Mouse (Mus musculus): ENCODE measurements around the gene Uso1. TPM values are rescaled to one million over a fixed set of nuclear protein-coding genes. Genes with fewer than 3 reads are reported as not detected.
A peak's percentile ranks its signal among the peaks of the same experiment; 100 is the strongest.
"Not testable (repeated sequence)": the region's sequence is repeated elsewhere in the genome, so short reads cannot be mapped to it uniquely, and the experiment has no call there.

Uso1 gene
- polyA plus RNA-seq, 1 experiment from 2014 or later: 28.4 TPM

DNA sequence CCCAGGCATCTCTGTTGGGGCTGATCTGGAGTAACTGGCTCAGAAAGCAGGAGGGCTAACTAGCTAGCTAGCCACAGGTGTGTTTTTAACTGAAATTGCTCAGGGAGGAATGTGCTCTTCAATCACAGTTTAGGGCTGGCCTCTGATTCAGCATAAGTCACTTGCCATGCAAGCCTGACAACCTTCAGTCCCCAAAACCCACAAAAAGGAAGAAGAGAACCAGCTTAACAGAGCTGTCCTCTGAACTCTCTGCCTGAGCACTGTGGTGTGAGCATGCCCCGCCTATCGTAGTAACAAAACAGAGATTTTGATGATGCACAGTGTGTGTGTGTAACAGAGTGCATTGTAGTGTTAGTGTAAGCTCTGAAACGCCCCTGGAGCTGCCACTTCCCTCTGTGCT, 4.7 kb downstream of the Uso1 start:
- ATAC-seq (replicated peaks; ENCODE audit: insufficient number of reproducible peaks, insufficient read depth, low FRiP score, low read depth): no peak
- 82% methylated on average over 3 of the region's 3 CpGs for WGBS
- Histone ChIP-seq H3K4me2 (no peak overlapping the region), H3K27me3 (no peaks in the 10 kb centered on the region), H3K27ac (no peak overlapping the region), H3K36me3 (peaks cover 3% of the 10 kb centered on the region; the same call in 1 of the 2 replicates), H3K9me3 (replicated peaks) (no peaks in the 10 kb centered on the region), H3K9ac (no peak overlapping the region), H3K4me1 (replicated peaks) (peaks cover 41% of the 10 kb centered on the region), H3K4me3 (no peak overlapping the region)

DNA sequence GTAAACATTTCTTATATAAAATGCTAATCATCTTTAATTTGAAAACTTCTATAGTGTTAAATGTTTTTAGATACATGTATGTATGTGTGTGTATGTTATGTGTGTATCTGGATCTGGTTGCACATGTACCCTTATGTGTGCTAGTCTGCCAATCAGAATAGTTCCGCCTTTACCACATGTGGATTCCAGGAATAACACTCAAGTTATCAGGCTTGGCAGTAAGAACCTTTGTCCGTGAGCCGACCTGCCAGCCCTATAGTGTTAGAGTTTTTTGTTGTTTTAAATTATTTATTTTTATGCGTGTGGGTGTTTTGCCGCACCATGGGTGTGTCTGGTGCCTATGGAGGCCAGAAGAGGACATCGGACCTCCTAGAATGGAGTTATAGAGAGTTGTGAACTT, 5.9 kb downstream of the Uso1 start:
- no peaks in the 10 kb centered on the region for H3K9me3 ChIP-seq (replicated peaks)
- H3K9ac ChIP-seq: no peak overlapping the region
- no peaks in the 10 kb centered on the region for H3K27me3 ChIP-seq
- H3K36me3 ChIP-seq: peaks cover 3% of the 10 kb centered on the region; the same call in 1 of the 2 replicates
- H3K27ac ChIP-seq: peak overlapping the region; percentile 37
- H3K4me1 ChIP-seq (replicated peaks): peaks cover 39% of the 10 kb centered on the region
- 61% methylated on average over 6 of the region's 6 CpGs for WGBS
- 0 out of 2 replicates have a peak, but pooled peaks have one; percentile 55 for ATAC-seq (replicated peaks; ENCODE audit: insufficient number of reproducible peaks, insufficient read depth, low FRiP score, low read depth)
- no peak overlapping the region for H3K4me3 ChIP-seq
- H3K4me2 ChIP-seq: no peak overlapping the region

- no peak overlapping the region for H3K4me3 ChIP-seq
- 0 out of 2 replicates have a peak overlapping the region, but pooled peaks have one; percentile 3 for H3K27ac ChIP-seq
- no peak for ATAC-seq (replicated peaks; ENCODE audit: insufficient number of reproducible peaks, insufficient read depth, low FRiP score, low read depth)
- H3K4me2 ChIP-seq: no peak overlapping the region
- 83% methylated on average over 7 of the region's 7 CpGs for WGBS
- H3K4me1 ChIP-seq (replicated peaks): peaks cover 28% of the 10 kb centered on the region
- peaks cover 3% of the 10 kb centered on the region; the same call in 1 of the 2 replicates for H3K36me3 ChIP-seq
- no peaks in the 10 kb centered on the region for H3K27me3 ChIP-seq
- H3K9ac ChIP-seq: no peak overlapping the region
- no peaks in the 10 kb centered on the region for H3K9me3 ChIP-seq (replicated peaks)
These were observed 7.4 kb downstream of the Uso1 start for GRCm38 (mm10) chr5:92144954-92145708.

- no peak for ATAC-seq (replicated peaks; ENCODE audit: insufficient number of reproducible peaks, insufficient read depth, low FRiP score, low read depth)
- Histone ChIP-seq H3K4me2 (no peak overlapping the region), H3K27ac (no peak overlapping the region), H3K4me3 (no peak overlapping the region), H3K27me3 (no peaks in the 10 kb centered on the region), H3K9ac (no peak overlapping the region), H3K9me3 (replicated peaks) (no peaks in the 10 kb centered on the region), H3K36me3 (peaks cover 8% of the 10 kb centered on the region; the same call in 1 of the 2 replicates), H3K4me1 (replicated peaks) (peaks cover 21% of the 10 kb centered on the region)
- 92% methylated on average over 3 of the region's 3 CpGs for WGBS
These were observed 10.5 kb downstream of the Uso1 start for GRCm38 (mm10) chr5:92148248-92148647.

DNA sequence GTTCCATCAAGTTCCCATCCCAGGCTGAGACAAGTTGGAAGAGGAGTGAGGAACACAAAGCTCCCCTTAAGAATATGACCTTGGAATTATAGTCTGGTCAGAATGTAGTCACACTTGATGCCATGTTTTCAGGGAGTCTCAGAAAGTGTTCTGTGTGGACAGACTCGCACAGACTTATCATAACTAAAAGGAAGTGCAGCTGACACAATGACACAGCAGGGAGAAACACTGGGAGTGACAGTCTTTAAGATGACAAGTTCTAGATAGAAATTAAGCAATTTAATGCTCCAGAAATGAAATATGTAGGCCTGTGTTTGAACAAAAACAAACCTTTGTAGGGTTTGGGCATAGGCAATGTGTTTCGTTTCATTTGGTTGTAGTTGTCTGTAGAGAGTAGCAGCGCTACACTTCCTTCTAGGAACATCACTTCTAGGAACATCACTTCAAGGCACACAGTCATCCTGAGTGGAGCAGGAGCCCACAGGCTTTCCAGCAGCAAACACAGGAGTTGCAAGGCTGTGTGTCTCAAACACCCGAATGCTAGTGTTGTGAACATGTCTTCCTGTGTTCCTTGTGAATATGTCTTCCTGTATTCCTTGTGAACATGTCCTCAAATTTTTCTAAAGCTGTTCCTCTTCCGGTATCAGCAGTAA, 11.7 kb downstream of the Uso1 start:
- Histone ChIP-seq H3K4me1 (replicated peaks) (peaks cover 14% of the 10 kb centered on the region), H3K27me3 (no peaks in the 10 kb centered on the region), H3K9me3 (replicated peaks) (no peaks in the 10 kb centered on the region), H3K4me2 (no peak overlapping the region), H3K36me3 (peaks cover 13% of the 10 kb centered on the region; the same call in 1 of the 2 replicates), H3K27ac (no peak overlapping the region), H3K9ac (no peak overlapping the region), H3K4me3 (no peak overlapping the region)
- ATAC-seq (replicated peaks; ENCODE audit: insufficient number of reproducible peaks, insufficient read depth, low FRiP score, low read depth): no peak
- WGBS: 80% methylated on average over 5 of the region's 5 CpGs

- no peak for ATAC-seq (replicated peaks; ENCODE audit: insufficient number of reproducible peaks, insufficient read depth, low FRiP score, low read depth)
- no peak overlapping the region for H3K4me2 ChIP-seq
- no peaks in the 10 kb centered on the region for H3K9me3 ChIP-seq (replicated peaks)
- H3K36me3 ChIP-seq: peaks cover 20% of the 10 kb centered on the region; the same call in 1 of the 2 replicates
- no peaks in the 10 kb centered on the region for H3K4me1 ChIP-seq (replicated peaks)
- H3K9ac ChIP-seq: no peak overlapping the region
- no peak overlapping the region for H3K4me3 ChIP-seq
- H3K27ac ChIP-seq: no peak overlapping the region
- 80% methylated on average over 3 of the region's 3 CpGs for WGBS
- no peaks in the 10 kb centered on the region for H3K27me3 ChIP-seq
These were observed 17.1 kb downstream of the Uso1 start for GRCm38 (mm10) chr5:92154861-92155260.

GRCm38 (mm10) chr5:92165976-92166375, 28.2 kb downstream of the Uso1 start:
- Histone ChIP-seq H3K36me3 (peaks cover 35% of the 10 kb centered on the region), H3K4me3 (no peak overlapping the region), H3K9me3 (replicated peaks) (no peaks in the 10 kb centered on the region), H3K4me2 (no peak overlapping the region), H3K4me1 (replicated peaks) (no peaks in the 10 kb centered on the region), H3K27ac (no peak overlapping the region), H3K9ac (no peak overlapping the region), H3K27me3 (no peaks in the 10 kb centered on the region)
- ATAC-seq (replicated peaks; ENCODE audit: insufficient number of reproducible peaks, insufficient read depth, low FRiP score, low read depth): no peak
- 90% methylated on average over 6 of the region's 6 CpGs for WGBS

DNA sequence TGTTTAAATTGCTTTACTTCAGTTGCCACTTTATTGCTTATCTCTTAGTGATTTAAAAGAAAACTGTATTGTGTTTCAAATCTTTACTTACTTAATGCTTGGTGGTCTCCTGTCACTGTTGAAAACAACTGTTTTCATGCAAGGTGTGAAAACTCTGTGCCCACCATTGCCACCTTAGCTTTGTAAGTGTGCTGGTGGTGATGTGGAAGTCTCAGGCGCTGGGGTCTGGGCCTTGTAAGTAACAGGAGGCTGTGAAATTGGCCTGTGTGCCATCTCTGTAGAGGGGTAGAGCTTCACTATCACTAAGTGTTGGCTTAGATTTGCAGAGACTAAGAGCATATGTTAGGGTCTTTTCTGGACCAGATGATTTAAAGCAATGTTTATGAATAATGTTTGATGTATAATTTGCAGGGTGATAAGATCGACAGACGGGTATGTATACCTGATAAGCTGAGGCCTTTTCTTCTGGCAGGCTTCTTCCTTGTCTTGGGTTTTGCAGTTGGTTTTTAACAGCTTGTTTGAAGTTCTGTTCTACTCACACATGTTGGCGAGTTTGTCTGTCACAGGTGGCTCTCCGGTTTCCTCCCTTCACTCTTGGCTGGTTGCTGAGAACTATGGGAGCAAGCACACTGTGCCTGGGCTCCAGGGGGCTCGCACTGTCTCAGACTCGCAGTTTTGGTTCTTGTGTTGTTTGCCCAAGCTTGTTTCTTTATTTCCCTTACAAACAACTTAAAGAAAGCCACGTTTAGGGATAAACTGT, 45.5 kb downstream of the Uso1 start:
- no peak overlapping the region for H3K4me3 ChIP-seq
- no peaks in the 10 kb centered on the region for H3K4me1 ChIP-seq (replicated peaks)
- no peak overlapping the region for H3K4me2 ChIP-seq
- H3K27me3 ChIP-seq: no peaks in the 10 kb centered on the region
- H3K36me3 ChIP-seq: peaks cover 59% of the 10 kb centered on the region
- H3K9me3 ChIP-seq (replicated peaks): no peaks in the 10 kb centered on the region
- 78% methylated on average over 8 of the region's 8 CpGs for WGBS
- H3K27ac ChIP-seq: no peak overlapping the region
- no peak for ATAC-seq (replicated peaks; ENCODE audit: insufficient number of reproducible peaks, insufficient read depth, low FRiP score, low read depth)
- H3K9ac ChIP-seq: no peak overlapping the region

DNA sequence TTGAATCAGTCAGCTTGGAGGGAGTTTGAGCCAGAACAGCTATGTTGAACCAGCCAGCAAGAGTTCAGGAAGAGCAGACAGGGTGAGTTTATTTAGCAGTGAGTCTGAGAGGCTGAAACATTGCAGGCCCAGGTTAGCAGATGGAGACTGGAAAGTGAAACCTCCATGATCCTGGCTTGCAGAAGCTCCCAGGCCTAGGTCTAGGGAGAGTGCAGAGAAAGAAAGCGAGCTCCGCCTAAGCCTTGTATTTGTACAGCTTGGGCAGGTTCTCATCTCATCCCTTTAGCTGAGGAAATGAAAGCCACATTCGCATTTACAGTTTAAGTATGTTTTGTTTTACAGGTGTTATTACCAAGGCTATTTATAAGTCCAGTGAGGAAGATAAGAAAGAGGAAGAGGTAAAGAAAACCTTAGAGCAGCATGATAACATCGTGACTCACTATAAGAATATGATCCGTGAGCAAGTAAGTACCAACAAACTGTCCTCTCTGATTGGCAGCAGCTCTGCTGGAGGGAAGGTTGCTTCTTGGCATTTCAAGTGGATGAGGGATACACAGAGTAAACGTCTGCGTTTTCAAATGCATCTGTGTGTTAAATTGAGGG, 51.2 kb downstream of the Uso1 start:
- Histone ChIP-seq H3K9ac (no peak overlapping the region), H3K4me1 (replicated peaks) (no peaks in the 10 kb centered on the region), H3K4me3 (no peak overlapping the region), H3K27me3 (no peaks in the 10 kb centered on the region), H3K4me2 (no peak overlapping the region), H3K36me3 (peaks cover 62% of the 10 kb centered on the region), H3K27ac (no peak overlapping the region), H3K9me3 (replicated peaks) (no peaks in the 10 kb centered on the region)
- 86% methylated on average over 7 of the region's 7 CpGs for WGBS
- ATAC-seq (replicated peaks; ENCODE audit: insufficient number of reproducible peaks, insufficient read depth, low FRiP score, low read depth): no peak

- not testable (repeated sequence) for ATAC-seq (replicated peaks; ENCODE audit: insufficient number of reproducible peaks, insufficient read depth, low FRiP score, low read depth); H3K4me3 ChIP-seq; H3K27me3 ChIP-seq; H3K4me2 ChIP-seq; H3K9ac ChIP-seq; H3K9me3 ChIP-seq (replicated peaks); H3K4me1 ChIP-seq (replicated peaks); H3K27ac ChIP-seq
- WGBS: 48% methylated on average over 2 of the region's 2 CpGs
- H3K36me3 ChIP-seq: peaks cover 77% of the 10 kb centered on the region
These were observed 58.0 kb downstream of the Uso1 start for GRCm38 (mm10) chr5:92195716-92196115.
